Mouse (Mus musculus) MEL (cell line): ENCODE data around the gene Asna1. TPM values are rescaled to one million over a fixed set of nuclear protein-coding genes. Genes with fewer than 3 reads are reported as not detected.

Experiments
- DNase-seq: peaks from one replicate; pipeline ENCODE4 v3.0.0; 2011; ENCODE audit warnings: low read depth, low spot score
- H3K27ac ChIP-seq: 2 replicates; pipeline ENCODE4 v1.5.1; 2012; ENCODE audit warnings: low read depth, mild to moderate bottlenecking, control low read depth, low read length, moderate library complexity; ENCODE audit not compliant: control insufficient read depth
- H3K27me3 ChIP-seq, 2 experiments: fragments of 150-350 bp in 1 of 2; sonication (generic) in 1 of 2; 2 replicates each; pipeline ENCODE4 v1.6.1; 2012; ENCODE audit warnings: low read length in 2 of 2, mild to moderate bottlenecking in 2 of 2, improper control_type of control experiment in 1 of 2, moderate library complexity in 1 of 2; ENCODE audit not compliant: insufficient read depth in 2 of 2, control insufficient read depth in 1 of 2
- H3K36me3 ChIP-seq, 2 experiments: 2 replicates each; pipeline ENCODE4 v1.6.1; 2012 to 2014; ENCODE audit warnings: low read length in 2 of 2, improper control_type of control experiment in 1 of 2, inconsistent platforms in 1 of 2, mild to moderate bottlenecking in 1 of 2; ENCODE audit not compliant: insufficient read depth in 2 of 2, control insufficient read depth in 1 of 2
- H3K4me1 ChIP-seq, 2 experiments: fragments of 150-350 bp in 1 of 2; sonication (generic) in 1 of 2; 2 replicates each; pipeline ENCODE4 v1.6.1; 2012; ENCODE audit warnings: low read length in 2 of 2, improper control_type of control experiment in 1 of 2, mild to moderate bottlenecking in 1 of 2; ENCODE audit not compliant: insufficient read depth in 2 of 2, control insufficient read depth in 1 of 2
- H3K4me3 ChIP-seq, 2 experiments: fragments of 150-350 bp in 1 of 2; sonication (generic) in 1 of 2; 2 replicates each; pipeline ENCODE4 v1.5.1; 2012; ENCODE audit warnings: low read depth in 2 of 2, low read length in 2 of 2, mild to moderate bottlenecking in 2 of 2, moderate library complexity in 2 of 2, control low read depth in 1 of 2, improper control_type of control experiment in 1 of 2; ENCODE audit not compliant: control insufficient read depth in 1 of 2, insufficient read depth in 1 of 2
- H3K79me2 ChIP-seq: 2 replicates; pipeline ENCODE4 v1.6.1; 2012; ENCODE audit warnings: mild to moderate bottlenecking, low read length, moderate library complexity; ENCODE audit not compliant: control insufficient read depth, poor library complexity, insufficient read depth
- H3K9ac ChIP-seq: 2 replicates; pipeline ENCODE4 v1.6.1; 2012; ENCODE audit warnings: low read depth, mild to moderate bottlenecking, control low read depth, low read length, moderate library complexity; ENCODE audit not compliant: control insufficient read depth, poor library complexity, severe bottlenecking
- H3K9me3 ChIP-seq: fragments of 150-350 bp; sonication (generic); replicated peaks from 2 replicates; pipeline ENCODE4 v1.6.1; 2012; ENCODE audit warnings: mild to moderate bottlenecking, low read length, improper control_type of control experiment, moderate library complexity; ENCODE audit not compliant: insufficient read depth
- BHLHE40 ChIP-seq: IDR thresholded peaks from 2 replicates; pipeline ENCODE4 v1.6.1; 2012; ENCODE audit warnings: low read depth, mild to moderate bottlenecking, inconsistent platforms, low read length, improper control_type of control experiment, borderline replicate concordance
- MAZ ChIP-seq: IDR thresholded peaks from 2 replicates; pipeline ENCODE4 v1.6.1; 2012; ENCODE audit warnings: low read depth, mild to moderate bottlenecking, inconsistent platforms, low read length, improper control_type of control experiment
- MYC ChIP-seq: IDR thresholded peaks from 2 replicates; pipeline ENCODE4 v1.6.1; 2011; ENCODE audit warnings: low read depth, mild to moderate bottlenecking, low read length, improper control_type of control experiment, moderate library complexity
- POLR2A ChIP-seq, 2 experiments: IDR thresholded peaks; 2 replicates each; pipeline ENCODE4 v1.6.1; 2011 to 2012; ENCODE audit warnings: low read length in 2 of 2, mild to moderate bottlenecking in 2 of 2, control low read depth in 1 of 2, improper control_type of control experiment in 1 of 2, low read depth in 1 of 2, moderate library complexity in 1 of 2; ENCODE audit not compliant: control insufficient read depth in 1 of 2, insufficient read depth in 1 of 2, poor library complexity in 1 of 2
- RAD21 ChIP-seq: IDR thresholded peaks from 2 replicates; pipeline ENCODE4 v1.6.1; 2011; ENCODE audit warnings: mild to moderate bottlenecking, low read depth, low read length, improper control_type of control experiment
- SMC3 ChIP-seq: IDR thresholded peaks from 2 replicates; pipeline ENCODE4 v1.6.1; 2011; ENCODE audit warnings: low read depth, low read length, improper control_type of control experiment
- TBP ChIP-seq: IDR thresholded peaks from 2 replicates; pipeline ENCODE4 v1.8.0; 2011; ENCODE audit warnings: low read depth, low read length, improper control_type of control experiment
- USF1 ChIP-seq: IDR thresholded peaks from 2 replicates; pipeline ENCODE4 v1.6.1; 2014; ENCODE audit warnings: low read depth, mild to moderate bottlenecking, inconsistent platforms, low read length, improper control_type of control experiment, moderate library complexity
- polyA plus RNA-seq, 2 experiments: library from polyadenylated mRNA; stranded (reverse) in 1 of 2; unstranded in 1 of 2; fragments of >175 nt in 1 of 2; fragments of >200 nt in 1 of 2; gene quantifications; 2 replicates each; pipeline versions ENCODE4 v1.2.1 to v1.2.4; 2012; ENCODE audit warnings: low replicate concordance in 2 of 2, low read depth in 1 of 2; ENCODE audit not compliant: insufficient read length in 2 of 2, insufficient read depth in 1 of 2, missing spikeins in 1 of 2
- total RNA-seq: library from RNA; depleted of rRNA; stranded (reverse); fragments of 300-350 nt; gene quantifications from 2 replicates; pipeline ENCODE4 v1.2.3, GENCODE M21; 2012

Asna1 gene
- total and polyA plus RNA-seq, 3 experiments, result 132 to 192 TPM; not detected in 1

- TF ChIP-seq MAZ, result peak; percentile 89
- peak; percentile 76; the same call in 1 of the 2 replicates for TF ChIP-seq MYC
These were observed 39.2 kb downstream of the Asna1 start (continued) for GRCm38 (mm10) chr8:84985684-84986378.

- peak; percentile 70 for DNase-seq
- peaks cover 0 to 50% of the 10 kb centered on the region in 2 experiments; a peak in 2 of 4 replicates for H3K36me3 ChIP-seq
- peaks cover 6% of the 10 kb centered on the region; the same call in 1 of the 2 replicates for H3K79me2 ChIP-seq
- peak overlapping the region; percentile 91 for H3K27ac ChIP-seq
- no peaks in the 10 kb centered on the region for H3K27me3 ChIP-seq
- peak overlapping the region; percentile 61 to 65 for H3K4me3 ChIP-seq
- TF ChIP-seq TBP, result peak; percentile 59; the same call in 1 of the 2 replicates
- 0 out of 2 replicates have a peak, but pooled peaks have one; percentile 11 for TF ChIP-seq BHLHE40
- TF ChIP-seq USF1, result no peak
- no peaks in the 10 kb centered on the region for H3K9me3 ChIP-seq
- H3K9ac ChIP-seq, result peak overlapping the region; percentile 88
- H3K4me1 ChIP-seq, result peaks cover 11 to 61% of the 10 kb centered on the region in 2 experiments
These were observed 39.9 kb downstream of the Asna1 start for GRCm38 (mm10) chr8:84985049-84985683.

GRCm38 (mm10) chr8:84984294-84985048 is 40.6 kb downstream of the Asna1 start:
- Histone ChIP-seq H3K4me3 (peak overlapping the region in 1 of 2 experiments; percentile 65; a peak in 2 of 4 replicates), H3K27ac (peak overlapping the region; percentile 91), H3K27me3 (no peaks in the 10 kb centered on the region), H3K4me1 (peaks cover 11 to 61% of the 10 kb centered on the region in 2 experiments), H3K9ac (peak overlapping the region; percentile 88), H3K79me2 (peaks cover 6% of the 10 kb centered on the region; the same call in 1 of the 2 replicates), H3K9me3 (no peaks in the 10 kb centered on the region), H3K36me3 (peaks cover 0 to 50% of the 10 kb centered on the region in 2 experiments; a peak in 2 of 4 replicates)
- TF ChIP-seq SMC3 (no peak), RAD21 (no peak), POLR2A (IDR thresholded peaks at IDR 0.05; ENCODE audit: control insufficient read depth in 1 of 2, insufficient read depth in 1 of 2, low read depth in 1 of 2, low read length in 2 of 2, poor library complexity in 1 of 2) (0 out of 4 replicates have a peak, but pooled peaks of 1 of the 2 experiments have one; percentile 26)
- DNase-seq, result no peak
